Mouse (Mus musculus): ENCODE measurements around the gene Adcy1. TPM values are rescaled to one million over a fixed set of nuclear protein-coding genes. Genes with fewer than 3 reads are reported as not detected.

Adcy1 gene
- polyA plus RNA-seq, 1 experiment from 2014 or later, result 2.5 TPM

DNA sequence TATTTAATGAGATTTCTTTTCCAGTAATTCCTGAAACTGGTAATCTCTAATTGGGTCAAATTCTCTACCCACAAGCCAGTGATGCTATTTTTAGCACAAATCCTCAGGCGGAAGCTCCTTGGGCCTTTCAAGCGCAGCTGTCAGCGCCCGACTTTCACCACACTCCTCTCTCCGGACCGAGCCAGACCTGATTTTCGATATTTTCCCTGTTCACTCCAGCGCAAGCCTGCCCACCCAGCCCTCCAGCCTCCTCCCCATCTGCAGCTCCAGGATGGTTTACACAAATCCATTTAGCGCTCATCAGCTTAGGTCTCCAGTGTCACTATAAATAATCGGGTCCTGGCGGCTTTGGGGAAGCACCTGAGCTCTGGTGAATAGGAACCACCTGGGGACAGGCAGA is 7.2 kb upstream of the Adcy1 start:
- Histone ChIP-seq H3K27me3 (peaks cover 56% of the 10 kb centered on the region), H3K9ac (replicated peaks) (0 out of 2 replicates have a peak overlapping the region, but pooled peaks have one; percentile 25), H3K4me3 (no peak overlapping the region), H3K36me3 (no peaks in the 10 kb centered on the region), H3K4me2 (replicated peaks) (peak overlapping the region; percentile 11), H3K27ac (replicated peaks) (no peak overlapping the region), H3K4me1 (peaks cover 14% of the 10 kb centered on the region; the same call in 1 of the 2 replicates), H3K9me3 (no peaks in the 10 kb centered on the region)
- 10% methylated on average over 11 of the region's 11 CpGs for WGBS
- no peak for ATAC-seq (ENCODE audit: low FRiP score, low read depth)

DNA sequence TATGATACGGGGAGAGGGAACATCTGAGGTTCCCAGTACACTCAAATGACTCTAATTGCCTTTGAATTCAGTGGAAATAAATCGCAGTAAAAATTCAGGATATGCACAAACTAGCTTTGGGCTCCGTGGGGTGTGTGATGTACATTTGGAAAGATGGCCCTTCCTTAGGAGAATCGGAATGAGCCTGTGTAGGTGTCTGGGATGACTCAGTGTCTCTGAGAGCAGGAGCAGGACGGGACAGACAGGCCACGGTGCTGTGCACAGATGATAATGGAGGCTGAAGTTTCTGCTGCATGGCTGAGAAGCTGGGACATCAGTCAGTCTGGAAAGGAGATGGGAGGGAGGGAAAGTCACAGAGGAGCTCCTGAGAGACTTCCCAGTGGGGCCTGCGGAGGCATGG is 5.5 kb upstream of the Adcy1 start:
- ATAC-seq (ENCODE audit: low FRiP score, low read depth), result no peak
- Histone ChIP-seq H3K4me2 (replicated peaks) (no peak overlapping the region), H3K9me3 (no peaks in the 10 kb centered on the region), H3K9ac (replicated peaks) (no peak overlapping the region), H3K27ac (replicated peaks) (no peak overlapping the region), H3K4me3 (no peak overlapping the region), H3K36me3 (no peaks in the 10 kb centered on the region), H3K4me1 (peaks cover 18% of the 10 kb centered on the region; the same call in 1 of the 2 replicates), H3K27me3 (peaks cover 71% of the 10 kb centered on the region)
- 87% methylated on average over 7 of the region's 7 CpGs for WGBS

DNA sequence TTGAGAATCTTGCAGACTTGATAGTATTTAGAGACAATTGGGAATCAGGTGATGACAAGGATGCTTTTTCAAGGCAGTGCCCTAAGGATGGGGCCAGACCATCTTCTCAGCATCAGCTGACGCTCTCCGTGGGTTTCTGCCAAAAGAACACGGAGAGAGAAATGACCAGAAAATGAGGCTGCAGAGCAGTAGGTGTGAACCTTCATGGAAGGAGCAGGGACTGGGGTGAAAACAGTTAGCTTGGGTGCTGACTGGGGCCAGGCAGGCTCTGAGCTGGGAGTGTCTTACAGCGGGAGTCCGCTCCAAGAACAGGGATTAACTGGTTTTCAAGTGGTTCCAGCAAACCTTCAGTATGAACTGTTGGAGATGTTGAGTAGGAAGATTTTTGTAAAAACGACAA is 1.3 kb upstream of the Adcy1 start:
- H3K36me3 ChIP-seq, result no peaks in the 10 kb centered on the region
- H3K4me1 ChIP-seq, result peaks cover 19% of the 10 kb centered on the region
- H3K9me3 ChIP-seq, result no peaks in the 10 kb centered on the region
- no peak overlapping the region for H3K4me3 ChIP-seq
- H3K4me2 ChIP-seq (replicated peaks), result no peak overlapping the region
- H3K27ac ChIP-seq (replicated peaks), result no peak overlapping the region
- 37% methylated on average over 6 of the region's 6 CpGs for WGBS
- ATAC-seq (ENCODE audit: low FRiP score, low read depth), result no peak
- H3K9ac ChIP-seq (replicated peaks), result no peak overlapping the region
- H3K27me3 ChIP-seq, result peaks cover 85% of the 10 kb centered on the region

DNA sequence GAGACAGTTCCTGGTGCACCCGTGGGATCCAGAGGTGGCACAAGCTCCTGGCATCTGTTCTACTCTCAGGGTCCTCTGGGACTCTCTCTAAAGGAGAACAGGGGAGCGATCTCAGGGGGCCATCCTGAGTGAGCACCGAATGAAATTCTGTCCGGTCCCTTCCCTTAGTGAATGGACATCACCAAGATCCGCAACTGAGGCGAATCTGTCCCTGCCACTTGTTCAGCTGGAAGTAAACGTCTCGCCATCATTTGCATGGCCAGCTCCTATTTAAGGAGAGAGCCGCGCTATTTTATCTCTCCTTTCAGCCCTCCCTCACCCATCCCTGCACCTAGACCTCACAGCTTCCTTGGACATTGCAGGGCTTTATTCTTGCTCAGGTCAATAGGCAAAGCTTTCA is 723 bp upstream of the Adcy1 start:
- Histone ChIP-seq H3K4me1 (peaks cover 19% of the 10 kb centered on the region), H3K9me3 (no peaks in the 10 kb centered on the region), H3K4me3 (peak overlapping the region; percentile 63), H3K9ac (replicated peaks) (peak overlapping the region; percentile 44), H3K27me3 (peaks cover 84% of the 10 kb centered on the region), H3K4me2 (replicated peaks) (peak overlapping the region; percentile 78), H3K27ac (replicated peaks) (no peak overlapping the region), H3K36me3 (no peaks in the 10 kb centered on the region)
- WGBS, result 10% methylated on average over 10 of the region's 10 CpGs
- ATAC-seq (ENCODE audit: low FRiP score, low read depth), result 0 out of 2 replicates have a peak, but pooled peaks have one; percentile 14

DNA sequence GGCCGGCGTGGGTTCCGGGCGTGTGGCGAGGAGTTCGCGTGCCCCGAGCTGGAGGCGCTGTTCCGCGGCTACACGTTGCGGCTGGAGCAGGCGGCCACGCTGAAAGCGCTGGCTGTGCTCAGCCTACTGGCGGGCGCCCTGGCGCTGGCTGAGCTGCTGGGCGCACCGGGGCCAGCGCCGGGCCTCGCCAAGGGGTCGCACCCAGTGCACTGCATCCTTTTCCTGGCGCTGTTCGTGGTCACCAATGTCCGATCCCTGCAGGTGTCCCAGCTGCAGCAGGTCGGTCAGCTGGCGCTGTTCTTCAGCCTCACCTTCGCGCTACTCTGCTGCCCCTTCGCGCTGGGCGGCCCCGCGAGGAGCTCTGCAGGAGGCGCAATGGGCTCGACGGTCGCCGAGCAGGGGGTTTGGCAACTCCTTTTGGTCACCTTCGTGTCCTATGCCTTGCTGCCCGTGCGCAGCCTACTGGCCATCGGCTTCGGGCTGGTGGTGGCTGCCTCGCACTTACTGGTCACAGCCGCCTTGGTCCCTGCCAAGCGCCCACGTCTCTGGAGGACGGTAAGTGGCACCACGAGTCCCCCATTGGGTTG is 485 bp downstream of the Adcy1 start:
- Histone ChIP-seq H3K4me1 (peaks cover 19% of the 10 kb centered on the region), H3K4me3 (peak overlapping the region; percentile 63), H3K4me2 (replicated peaks) (peak overlapping the region; percentile 83), H3K36me3 (no peaks in the 10 kb centered on the region), H3K9me3 (no peaks in the 10 kb centered on the region), H3K27ac (replicated peaks) (0 out of 2 replicates have a peak overlapping the region, but pooled peaks have one; percentile 25), H3K27me3 (peaks cover 74% of the 10 kb centered on the region), H3K9ac (replicated peaks) (peak overlapping the region; percentile 60)
- peak; percentile 70 for ATAC-seq (ENCODE audit: low FRiP score, low read depth)
- under 1% methylated on average over 45 of the region's 53 CpGs for WGBS

DNA sequence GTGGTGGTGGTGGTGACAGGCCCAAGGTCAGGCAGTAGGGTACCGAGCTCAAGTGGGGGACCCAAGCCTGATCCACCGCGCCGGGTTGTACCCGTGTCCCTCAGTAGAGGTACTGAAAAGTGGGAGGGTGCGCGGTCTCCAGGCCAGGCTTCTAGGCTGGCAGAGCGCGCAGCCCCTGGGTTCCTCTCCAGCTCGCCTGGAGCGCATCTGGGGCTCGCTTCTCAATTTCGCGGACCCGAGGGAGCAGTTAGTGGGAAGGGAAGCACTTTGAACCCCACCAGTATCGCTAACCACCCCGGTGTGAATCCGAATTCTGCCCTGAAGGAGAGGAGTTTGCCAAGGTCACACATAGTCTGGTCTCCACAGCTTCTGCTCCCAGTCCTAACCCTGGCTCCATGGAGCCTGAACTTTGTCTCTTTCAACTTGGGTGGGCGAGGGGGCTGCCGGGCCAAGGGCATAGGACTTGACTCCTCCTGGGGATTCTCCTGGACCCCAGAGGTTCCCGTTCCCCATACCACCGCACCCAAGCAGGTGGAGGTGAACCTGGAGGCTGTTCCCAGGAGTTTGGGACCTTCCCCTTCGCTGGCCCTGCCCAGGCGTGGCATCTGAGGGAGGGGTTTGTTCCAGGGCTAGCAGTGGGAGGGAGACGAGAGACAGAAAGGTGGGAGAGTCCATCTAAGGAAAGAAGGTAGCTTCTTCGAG is 1.3 kb downstream of the Adcy1 start:
- 4% methylated on average over 25 of the region's 26 CpGs for WGBS
- peaks cover 72% of the 10 kb centered on the region for H3K27me3 ChIP-seq

DNA sequence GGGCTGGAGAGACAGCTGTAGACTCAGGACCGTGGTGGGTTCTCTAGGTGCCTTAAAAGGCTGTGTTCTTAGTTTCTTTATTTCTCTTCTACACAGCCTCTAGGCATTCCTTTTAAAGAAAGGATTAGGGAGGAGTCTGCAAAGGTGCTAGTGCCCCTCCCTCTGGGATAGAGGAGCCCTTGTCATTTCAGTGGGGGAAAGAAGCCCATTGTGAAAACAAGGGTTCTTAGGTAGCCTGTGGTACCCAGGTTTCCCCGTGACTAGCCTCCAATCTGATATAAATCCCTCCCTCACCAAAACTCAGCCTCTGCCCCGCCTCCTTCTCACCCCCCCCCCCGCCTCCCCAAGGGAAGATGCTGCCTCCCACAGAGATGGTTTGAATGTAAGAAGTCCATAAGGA is 2.1 kb downstream of the Adcy1 start:
- 0 out of 2 replicates have a peak overlapping the region, but pooled peaks have one; percentile 20 for H3K9ac ChIP-seq (replicated peaks)
- no peak overlapping the region for H3K27ac ChIP-seq (replicated peaks)
- H3K4me1 ChIP-seq, result peaks cover 19% of the 10 kb centered on the region
- no peaks in the 10 kb centered on the region for H3K36me3 ChIP-seq
- no peaks in the 10 kb centered on the region for H3K9me3 ChIP-seq
- peak overlapping the region; percentile 83 for H3K4me2 ChIP-seq (replicated peaks)
- ATAC-seq (ENCODE audit: low FRiP score, low read depth), result no peak
- 9% methylated on average over 4 of the region's 4 CpGs for WGBS
- H3K27me3 ChIP-seq, result peaks cover 65% of the 10 kb centered on the region
- H3K4me3 ChIP-seq, result peak overlapping the region; percentile 63; the same call in 1 of the 2 replicates

More for the DNA sequence above, 1.3 kb downstream of the Adcy1 start:
- peak overlapping the region; percentile 83 for H3K4me2 ChIP-seq (replicated peaks)
- no peaks in the 10 kb centered on the region for H3K36me3 ChIP-seq
- peaks cover 19% of the 10 kb centered on the region for H3K4me1 ChIP-seq
- H3K9ac ChIP-seq (replicated peaks), result peak overlapping the region; percentile 60; the same call in 1 of the 2 replicates
- no peak overlapping the region for H3K27ac ChIP-seq (replicated peaks)
- H3K9me3 ChIP-seq, result no peaks in the 10 kb centered on the region
- ATAC-seq (ENCODE audit: low FRiP score, low read depth), result no peak
- peak overlapping the region; percentile 63 for H3K4me3 ChIP-seq

DNA sequence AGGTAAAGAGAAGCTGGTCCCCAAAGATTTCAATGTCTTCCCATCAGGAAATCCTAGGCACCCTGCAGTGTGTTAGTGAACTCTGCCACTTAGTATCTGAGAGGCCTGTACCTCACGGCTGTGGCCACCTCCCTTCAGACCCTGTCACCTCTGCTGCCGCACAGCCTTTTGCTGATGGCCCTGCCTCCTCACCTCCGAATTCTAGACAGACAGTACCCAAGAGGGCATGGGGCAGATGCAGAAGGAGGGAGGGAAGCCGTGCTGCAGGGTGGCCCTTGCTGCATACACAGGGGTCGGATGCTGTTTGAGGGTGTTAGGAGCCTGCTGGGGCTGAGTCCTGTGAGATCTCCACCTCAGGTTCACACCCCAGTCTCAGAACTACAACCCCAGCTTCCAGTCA is 2.6 kb downstream of the Adcy1 start:
- H3K4me1 ChIP-seq, result peaks cover 19% of the 10 kb centered on the region
- no peak overlapping the region for H3K9ac ChIP-seq (replicated peaks)
- no peaks in the 10 kb centered on the region for H3K36me3 ChIP-seq
- no peak for ATAC-seq (ENCODE audit: low FRiP score, low read depth)
- H3K27me3 ChIP-seq, result peaks cover 60% of the 10 kb centered on the region
- peak overlapping the region; percentile 83 for H3K4me2 ChIP-seq (replicated peaks)
- 42% methylated on average over 5 of the region's 5 CpGs for WGBS
- H3K27ac ChIP-seq (replicated peaks), result no peak overlapping the region
- no peaks in the 10 kb centered on the region for H3K9me3 ChIP-seq
- no peak overlapping the region for H3K4me3 ChIP-seq

DNA sequence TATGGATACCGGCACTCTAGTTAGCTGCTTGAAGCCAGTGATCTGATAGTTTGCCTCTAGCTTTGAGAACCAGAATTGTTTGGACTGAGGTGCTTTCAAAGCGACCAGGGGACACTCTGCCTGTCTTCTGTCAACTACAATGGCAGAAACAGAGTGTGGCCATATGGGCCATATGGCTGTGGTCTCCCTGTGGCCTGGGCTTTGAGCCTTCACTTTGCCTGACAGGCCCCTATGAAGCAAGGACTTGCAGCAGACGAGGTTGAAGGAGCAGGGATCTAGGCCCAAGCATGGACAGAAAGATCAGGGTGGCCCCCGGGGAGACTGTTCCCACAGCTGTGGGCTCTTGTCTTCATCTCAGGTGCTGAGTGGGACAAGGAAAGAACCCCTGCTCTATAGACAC is 4.0 kb downstream of the Adcy1 start:
- no peak overlapping the region for H3K4me2 ChIP-seq (replicated peaks)
- H3K9ac ChIP-seq (replicated peaks), result no peak overlapping the region
- WGBS, result 83% methylated on average over 4 of the region's 4 CpGs
- peaks cover 48% of the 10 kb centered on the region for H3K27me3 ChIP-seq
- H3K4me1 ChIP-seq, result peaks cover 19% of the 10 kb centered on the region
- H3K36me3 ChIP-seq, result no peaks in the 10 kb centered on the region
- H3K27ac ChIP-seq (replicated peaks), result no peak overlapping the region
- no peak for ATAC-seq (ENCODE audit: low FRiP score, low read depth)
- H3K9me3 ChIP-seq, result no peaks in the 10 kb centered on the region
- no peak overlapping the region for H3K4me3 ChIP-seq

DNA sequence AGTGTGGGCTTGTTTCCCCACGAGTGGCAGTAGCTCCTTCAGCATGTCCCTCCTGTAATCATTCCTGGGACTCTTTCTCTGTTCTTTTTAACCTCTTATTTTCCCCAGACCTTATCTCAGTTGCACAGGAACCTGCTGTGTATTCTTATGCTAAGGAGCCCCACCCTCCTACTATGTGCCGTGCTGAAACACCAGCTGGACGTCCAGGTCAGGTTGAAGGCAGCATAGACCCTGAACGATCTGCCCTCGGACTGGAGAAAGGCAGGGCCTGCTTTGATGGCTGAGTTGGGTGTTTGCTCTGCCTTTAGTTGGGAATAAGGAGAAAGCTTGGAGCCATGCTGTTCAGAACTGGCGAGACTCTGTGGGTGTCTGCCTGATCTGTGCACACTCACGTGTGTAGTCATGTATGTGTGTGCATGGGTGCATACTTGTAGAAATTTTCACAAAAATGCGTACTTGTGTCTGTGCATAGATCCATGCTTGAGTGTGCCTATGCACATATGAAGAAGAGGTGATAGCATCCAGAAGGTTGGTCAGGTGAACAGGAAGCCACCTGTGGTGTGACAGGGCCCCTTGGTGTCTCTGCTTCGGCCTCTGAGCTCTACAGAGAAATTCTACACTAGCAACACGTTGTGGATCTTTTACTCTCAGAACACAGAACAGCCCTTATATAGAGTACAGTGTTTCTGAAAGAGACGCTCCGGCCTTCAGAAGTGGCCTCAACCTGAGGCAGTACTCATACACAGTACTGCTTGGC is 5.4 kb downstream of the Adcy1 start:
- no peaks in the 10 kb centered on the region for H3K9me3 ChIP-seq
- no peak overlapping the region for H3K4me3 ChIP-seq
- no peaks in the 10 kb centered on the region for H3K36me3 ChIP-seq
- H3K4me2 ChIP-seq (replicated peaks), result no peak overlapping the region
- no peak overlapping the region for H3K27ac ChIP-seq (replicated peaks)
- peaks cover 13% of the 10 kb centered on the region for H3K4me1 ChIP-seq
- 85% methylated on average over 12 of the region's 12 CpGs for WGBS
- peaks cover 37% of the 10 kb centered on the region for H3K27me3 ChIP-seq
- no peak overlapping the region for H3K9ac ChIP-seq (replicated peaks)
- ATAC-seq (ENCODE audit: low FRiP score, low read depth), result no peak

DNA sequence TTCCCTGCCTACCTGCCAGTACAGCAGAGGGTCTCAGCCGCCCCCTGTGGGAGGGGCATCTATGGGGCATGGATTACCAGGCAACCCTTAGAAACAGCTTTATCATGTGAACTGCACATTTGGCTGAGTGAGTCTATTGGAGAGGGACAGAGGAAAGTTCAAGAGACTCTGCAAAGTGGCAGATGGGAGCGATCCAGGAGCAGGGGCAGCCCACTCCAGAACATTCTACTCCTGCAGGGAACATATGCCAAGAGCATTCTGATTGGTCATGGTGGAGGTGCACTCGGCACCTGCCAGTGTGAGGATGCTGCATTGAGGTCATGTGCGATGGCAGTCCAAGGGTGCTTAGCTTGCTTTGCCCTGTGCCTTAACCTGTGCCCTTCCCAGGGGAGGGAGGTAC is 6.5 kb downstream of the Adcy1 start:
- H3K4me1 ChIP-seq, result peaks cover 3% of the 10 kb centered on the region
- no peak for ATAC-seq (ENCODE audit: low FRiP score, low read depth)
- WGBS, result 89% methylated on average over 4 of the region's 4 CpGs

DNA sequence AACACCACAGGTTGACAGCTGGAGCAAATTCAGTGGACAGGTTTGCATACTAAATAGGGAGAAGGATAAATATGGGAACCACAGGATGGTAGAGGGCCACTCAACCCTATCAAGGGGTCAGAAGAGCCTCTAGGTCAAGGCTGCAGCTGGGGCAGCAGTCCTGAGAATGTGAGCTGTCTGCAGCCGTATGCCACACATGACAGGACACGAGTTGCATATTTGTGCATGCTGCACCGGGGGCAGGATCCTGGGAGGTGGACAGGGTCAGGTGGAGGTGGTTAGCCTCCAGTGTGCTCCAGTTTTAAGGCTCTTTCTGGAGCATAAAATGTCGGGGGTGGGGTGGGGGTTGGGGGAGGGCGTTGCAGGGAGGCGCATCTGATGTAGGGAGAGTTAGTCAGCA is 8.3 kb downstream of the Adcy1 start:
- Histone ChIP-seq H3K27ac (replicated peaks) (no peak overlapping the region), H3K36me3 (no peaks in the 10 kb centered on the region), H3K4me1 (no peaks in the 10 kb centered on the region), H3K27me3 (peaks cover 8% of the 10 kb centered on the region; the same call in 1 of the 2 replicates), H3K4me3 (no peak overlapping the region), H3K9ac (replicated peaks) (no peak overlapping the region), H3K9me3 (no peaks in the 10 kb centered on the region), H3K4me2 (replicated peaks) (no peak overlapping the region)
- ATAC-seq (ENCODE audit: low FRiP score, low read depth), result no peak
- 85% methylated on average over 6 of the region's 6 CpGs for WGBS

More for the DNA sequence above, 6.5 kb downstream of the Adcy1 start:
- no peaks in the 10 kb centered on the region for H3K9me3 ChIP-seq
- no peak overlapping the region for H3K9ac ChIP-seq (replicated peaks)
- H3K27ac ChIP-seq (replicated peaks), result no peak overlapping the region
- no peak overlapping the region for H3K4me2 ChIP-seq (replicated peaks)
- H3K27me3 ChIP-seq, result peaks cover 26% of the 10 kb centered on the region
- H3K36me3 ChIP-seq, result no peaks in the 10 kb centered on the region
- H3K4me3 ChIP-seq, result no peak overlapping the region

Measured in midbrain, embryonic 12.5 days (tissue).